Mouse (Mus musculus) gastrocnemius, postnatal 4 days (tissue): ENCODE results near the gene Serping1. TPM values are rescaled to one million over a fixed set of nuclear protein-coding genes. Genes with fewer than 3 reads are reported as not detected.
A peak's percentile ranks its signal among the peaks of the same experiment; 100 is the strongest.

Source experiments
- DNase-seq, 2 experiments: peaks; one replicate each; pipeline ENCODE4 v3.0.0; 2021 to 2022; ENCODE audit warnings: low spot score in 2 of 2, mixed read lengths in 2 of 2
- microRNA-seq: library from miRNA; unstranded; fragments of <30 nt; microRNA quantifications from one replicate; pipeline ENCODE4 v1.2.0, GENCODE M21; 2021
- total RNA-seq, 2 experiments: library from RNA; stranded (reverse); gene quantifications; 2 replicates each; pipeline ENCODE4 v1.2.3; 2021

The Serping1 gene
- total RNA-seq, 2 experiments from 2014 or later, result 67.9 to 78.7 TPM

- no peak for DNase-seq
Observed at GRCm38 (mm10) chr2:84716423-84717355, 58.6 kb downstream of the Serping1 start.

GRCm38 (mm10) chr2:84715562-84716361 is 59.5 kb downstream of the Serping1 start:
- DNase-seq, result peak; percentile 35 to 51

Small RNAs within 50 kb of the gene (microRNA-seq; reads per million reads assigned to microRNA genes)
- gene Mir130a, result 6,205 reads per million, percentile 91 among the genes with 10 or more reads in this experiment

Other genes starting within 250 kb of the Serping1 start
- 10 to 100 TPM; 89.3 to 97.3 TPM for gene Ctnnd1, start 124.7 kb downstream of the Serping1 start, total RNA-seq
- gene Btbd18, start 116.4 kb downstream of the Serping1 start, total RNA-seq, result under 1 TPM in 1 of 2 experiments, not detected in 1; 0.08 TPM
- gene Selenoh, start 104.7 kb downstream of the Serping1 start, total RNA-seq, result 10 to 100 TPM; 32.2 to 49.9 TPM
- gene Gm28635, start 97.4 kb downstream of the Serping1 start, total RNA-seq, result under 1 TPM; 0.08 to 0.76 TPM
- 10 to 100 TPM; 17.8 to 19.3 TPM for gene Med19, start 97.0 kb downstream of the Serping1 start, total RNA-seq
- 10 to 100 TPM; 46.6 to 48.5 TPM for gene Tmx2, start 96.3 kb downstream of the Serping1 start, total RNA-seq
- 10 to 100 TPM; 45.1 to 50.9 TPM for gene Zdhhc5, start 60.3 kb downstream of the Serping1 start, total RNA-seq
- gene Clp1, start 48.1 kb downstream of the Serping1 start, total RNA-seq, result 1 to 10 TPM; 6.8 to 8.6 TPM
- gene Ypel4, start 41.4 kb downstream of the Serping1 start, total RNA-seq, result under 1 TPM; 0.74 to 0.78 TPM
- 1 to 10 TPM; 4.0 to 6.3 TPM for gene Gm19426, start 31.8 kb downstream of the Serping1 start, total RNA-seq
- gene Ube2l6, start 23.4 kb upstream of the Serping1 start, total RNA-seq, result 10 to 100 TPM; 10.7 to 11.4 TPM
- 10 to 100 TPM; 57.0 to 70.9 TPM for gene Smtnl1, start 47.2 kb upstream of the Serping1 start, total RNA-seq
- 10 to 100 TPM; 48.9 to 51.4 TPM for gene Timm10, start 51.6 kb upstream of the Serping1 start, total RNA-seq
- gene Slc43a1, start 63.4 kb upstream of the Serping1 start, total RNA-seq, result 1 to 10 TPM; 5.6 to 7.8 TPM
- under 1 TPM; 0.37 to 0.80 TPM for gene Rtn4rl2, start 111.3 kb upstream of the Serping1 start, total RNA-seq
- 10 to 100 TPM; 29.4 to 29.7 TPM for gene Slc43a3, start 161.1 kb upstream of the Serping1 start, total RNA-seq
- not detected for gene Prg2, start 205.0 kb upstream of the Serping1 start, total RNA-seq
- gene Prg3, start 212.8 kb upstream of the Serping1 start, total RNA-seq, result not detected